Mouse (Mus musculus): Measurements from ENCODE around the gene Znrf4.

DNA sequence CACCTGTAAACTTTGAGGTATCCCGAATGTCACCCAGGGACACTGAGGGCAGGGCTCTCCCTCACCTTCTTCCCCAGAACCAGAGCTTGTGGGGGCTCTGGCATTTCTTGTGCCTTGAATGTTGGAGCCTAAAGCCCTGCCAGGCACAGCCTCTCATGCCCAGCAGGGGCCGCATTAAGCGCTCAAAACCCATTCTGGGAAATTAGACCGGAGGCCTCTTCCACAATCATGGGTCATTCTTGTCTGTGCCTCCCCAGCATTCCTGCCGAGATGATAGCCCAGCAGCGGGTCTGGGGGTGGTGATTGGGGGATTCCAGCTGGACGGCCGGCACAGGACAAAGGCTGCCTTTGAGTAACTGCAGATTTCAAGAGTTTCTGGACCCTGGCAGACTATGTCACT is 25.7 kb upstream of the Znrf4 start:
- no peak for TF ChIP-seq POLR2A (IDR thresholded peaks at IDR 0.05; ENCODE audit: insufficient read length, low read depth)
- TF ChIP-seq E2F4 (IDR thresholded peaks at IDR 0.05; ENCODE audit: insufficient read depth): no peak
